Mouse (Mus musculus): ENCODE results near the gene Zfp276.

GRCm38 (mm10) chr8:123290679-123291078 is 36.7 kb downstream of the Zfp276 start:
- TF ChIP-seq TAL1 (IDR thresholded peaks at IDR 0.05; ENCODE audit: low read length) (no peak), GATA1 (IDR thresholded peaks at IDR 0.05; ENCODE audit: low read length) (no peak)

All from erythroblast, embryonic 14.5 days (primary cell).